Mouse (Mus musculus) forebrain, embryonic 12.5 days (tissue): Measurements from ENCODE around the gene Zbtb20. TPM values are rescaled to one million over a fixed set of nuclear protein-coding genes. Genes with fewer than 3 reads are reported as not detected.
A peak's percentile ranks its signal among the peaks of the same experiment; 100 is the strongest.

ENCODE experiments used
- ATAC-seq: fragments of 200-750 bp; cut with Nextera tagmentation; 2 replicates; pipeline ENCODE4 v1.8.0; 2017; ENCODE audit warnings: moderate TSS enrichment; ENCODE audit not compliant: low FRiP score
- H3K27ac ChIP-seq: fragments of 300-500 bp; sonication (generic); 2 replicates; pipeline ENCODE4 v1.5.1; 2016; ENCODE audit warnings: mild to moderate bottlenecking
- H3K27me3 ChIP-seq: fragments of 300-500 bp; sonication (generic); 2 replicates; pipeline ENCODE4 v1.6.1; 2016; ENCODE audit warnings: mild to moderate bottlenecking
- H3K36me3 ChIP-seq: fragments of 300-500 bp; sonication (generic); replicated peaks from 2 replicates; pipeline ENCODE4 v1.6.1; 2016; ENCODE audit warnings: mild to moderate bottlenecking
- H3K4me1 ChIP-seq: fragments of 300-500 bp; sonication (generic); 2 replicates; pipeline ENCODE4 v1.6.1; 2016
- H3K4me2 ChIP-seq: fragments of 300-500 bp; sonication (generic); 2 replicates; pipeline ENCODE4 v1.6.1; 2016; ENCODE audit warnings: mild to moderate bottlenecking, moderate library complexity
- H3K4me3 ChIP-seq: fragments of 300-500 bp; sonication (generic); replicated peaks from 2 replicates; pipeline ENCODE4 v1.5.1; 2016; ENCODE audit warnings: mild to moderate bottlenecking
- H3K9ac ChIP-seq: fragments of 300-500 bp; sonication (generic); 2 replicates; pipeline ENCODE4 v1.6.1; 2016; ENCODE audit warnings: mild to moderate bottlenecking
- H3K9me3 ChIP-seq: fragments of 300-500 bp; sonication (generic); 2 replicates; pipeline ENCODE4 v1.6.1; 2016
- WGBS: fragments of 180-500 bp; shearing (Covaris S2); methylation state at CpG from one replicate; pipeline ENCODE4 v1.1.7; 2016; 5-methylcytosine and 5-hydroxymethylcytosine counted together
- polyA plus RNA-seq: library from polyadenylated mRNA; unstranded; fragments of >200 nt; fragmentation: Nextera tagmentation; extraction: Ambion mirVana; gene quantifications from 2 replicates; pipeline ENCODE4 v1.2.1, GENCODE M21; 2016

The Zbtb20 gene
- polyA plus RNA-seq, 1 experiment from 2014 or later = 73.6 TPM

DNA sequence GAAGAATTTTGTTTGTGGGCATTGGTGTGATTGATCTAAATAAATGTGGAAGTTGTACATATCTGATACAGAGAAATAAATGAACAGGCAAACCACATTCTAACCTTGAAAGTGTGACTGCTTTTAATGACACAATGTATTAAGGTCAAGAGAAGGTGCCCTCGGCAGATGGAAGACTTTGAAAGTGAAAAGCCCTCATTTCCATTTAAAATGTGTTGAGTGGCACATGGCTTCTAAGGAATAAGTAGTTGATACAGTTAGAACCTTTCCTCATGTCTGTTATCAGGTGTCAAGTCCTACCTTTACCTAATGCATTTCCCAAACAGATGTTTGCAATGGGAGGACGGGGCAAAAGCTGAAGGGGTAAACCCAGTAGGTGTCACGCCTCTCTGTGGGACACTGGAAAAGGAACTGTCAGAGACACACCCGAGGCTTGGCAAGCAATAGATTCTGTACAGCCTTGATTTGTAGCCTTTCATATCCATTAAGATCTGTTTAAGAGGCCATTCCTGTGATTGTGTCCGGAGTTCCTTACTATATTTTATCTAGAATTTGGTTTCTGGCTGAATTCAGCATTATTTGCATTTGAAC lies 510.0 kb downstream of the Zbtb20 start:
- H3K9me3 ChIP-seq = no peaks in the 10 kb centered on the region
- no peaks in the 10 kb centered on the region for H3K36me3 ChIP-seq
- H3K4me1 ChIP-seq = peaks cover 4% of the 10 kb centered on the region; the same call in 1 of the 2 replicates
- H3K4me2 ChIP-seq = no peak overlapping the region
- ATAC-seq = no peak
- WGBS = 70% methylated on average over 5 of the region's 5 CpGs
- H3K27ac ChIP-seq = no peak overlapping the region
- no peak overlapping the region for H3K4me3 ChIP-seq
- H3K27me3 ChIP-seq = no peaks in the 10 kb centered on the region
- no peak overlapping the region for H3K9ac ChIP-seq

DNA sequence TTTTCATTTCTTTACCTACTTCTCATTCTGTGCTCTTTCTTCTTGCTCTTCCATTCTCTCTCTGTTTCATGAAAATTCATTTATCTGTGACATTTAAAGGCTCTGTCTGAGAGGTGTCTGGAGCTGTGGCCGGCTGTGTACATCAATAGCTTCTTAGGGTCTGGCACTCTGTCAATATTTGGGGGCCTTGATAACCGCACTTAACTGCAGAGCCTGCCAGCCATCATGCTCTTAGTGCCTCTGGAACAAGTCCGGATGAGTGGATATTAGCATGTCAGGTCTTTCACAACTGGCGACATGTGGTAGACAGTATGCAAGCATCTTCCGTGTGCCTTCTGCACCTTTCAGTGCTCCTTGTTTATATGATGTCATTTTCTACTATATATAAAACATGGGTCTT lies 510.7 kb downstream of the Zbtb20 start:
- Histone ChIP-seq H3K9me3 (no peaks in the 10 kb centered on the region), H3K36me3 (no peaks in the 10 kb centered on the region), H3K27ac (no peak overlapping the region), H3K4me2 (no peak overlapping the region), H3K27me3 (no peaks in the 10 kb centered on the region), H3K4me1 (peaks cover 4% of the 10 kb centered on the region; the same call in 1 of the 2 replicates), H3K9ac (no peak overlapping the region), H3K4me3 (no peak overlapping the region)
- ATAC-seq = peak; percentile 46; the same call in 1 of the 2 replicates
- WGBS = 85% methylated on average over 5 of the region's 5 CpGs

GRCm38 (mm10) chr16:43388389-43388788 lies 512.7 kb downstream of the Zbtb20 start:
- no peaks in the 10 kb centered on the region for H3K9me3 ChIP-seq
- no peak overlapping the region for H3K4me3 ChIP-seq
- H3K36me3 ChIP-seq = no peaks in the 10 kb centered on the region
- no peak overlapping the region for H3K9ac ChIP-seq
- WGBS = 94% methylated on average over 5 of the region's 5 CpGs
- H3K4me1 ChIP-seq = peaks cover 4% of the 10 kb centered on the region; the same call in 1 of the 2 replicates
- no peak overlapping the region for H3K27ac ChIP-seq
- H3K4me2 ChIP-seq = no peak overlapping the region
- ATAC-seq = no peak
- H3K27me3 ChIP-seq = no peaks in the 10 kb centered on the region

DNA sequence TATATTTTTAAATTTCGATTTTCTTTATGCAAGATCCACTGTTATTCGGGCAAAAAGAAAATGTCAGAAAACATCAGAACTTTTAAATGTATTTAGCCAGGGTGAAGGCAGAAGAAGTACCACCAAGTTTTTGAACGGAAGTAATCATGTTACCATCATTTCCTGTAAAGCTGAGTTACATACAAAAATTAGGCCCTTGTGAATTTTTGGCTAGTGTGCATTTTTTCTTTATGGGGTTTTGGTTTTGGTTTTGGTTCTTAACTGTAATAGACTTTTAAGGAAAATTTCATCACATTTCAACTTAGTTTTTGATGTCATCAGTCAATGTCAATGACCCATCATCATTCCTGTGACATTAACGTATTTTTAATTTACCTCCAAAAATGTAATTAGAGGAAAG lies 514.7 kb downstream of the Zbtb20 start:
- Histone ChIP-seq H3K9me3 (no peaks in the 10 kb centered on the region), H3K9ac (no peak overlapping the region), H3K36me3 (no peaks in the 10 kb centered on the region), H3K4me2 (no peak overlapping the region), H3K4me1 (peaks cover 4% of the 10 kb centered on the region; the same call in 1 of the 2 replicates), H3K27me3 (no peaks in the 10 kb centered on the region), H3K27ac (no peak overlapping the region), H3K4me3 (no peak overlapping the region)
- 91% methylated on average over 4 of the region's 4 CpGs for WGBS
- no peak for ATAC-seq

GRCm38 (mm10) chr16:43393382-43393781 lies 517.7 kb downstream of the Zbtb20 start:
- Histone ChIP-seq H3K9me3 (no peaks in the 10 kb centered on the region), H3K27ac (no peak overlapping the region), H3K36me3 (no peaks in the 10 kb centered on the region), H3K4me1 (no peaks in the 10 kb centered on the region), H3K27me3 (no peaks in the 10 kb centered on the region), H3K4me3 (no peak overlapping the region), H3K4me2 (no peak overlapping the region), H3K9ac (no peak overlapping the region)
- ATAC-seq = no peak
- WGBS = 85% methylated on average over 4 of the region's 4 CpGs

DNA sequence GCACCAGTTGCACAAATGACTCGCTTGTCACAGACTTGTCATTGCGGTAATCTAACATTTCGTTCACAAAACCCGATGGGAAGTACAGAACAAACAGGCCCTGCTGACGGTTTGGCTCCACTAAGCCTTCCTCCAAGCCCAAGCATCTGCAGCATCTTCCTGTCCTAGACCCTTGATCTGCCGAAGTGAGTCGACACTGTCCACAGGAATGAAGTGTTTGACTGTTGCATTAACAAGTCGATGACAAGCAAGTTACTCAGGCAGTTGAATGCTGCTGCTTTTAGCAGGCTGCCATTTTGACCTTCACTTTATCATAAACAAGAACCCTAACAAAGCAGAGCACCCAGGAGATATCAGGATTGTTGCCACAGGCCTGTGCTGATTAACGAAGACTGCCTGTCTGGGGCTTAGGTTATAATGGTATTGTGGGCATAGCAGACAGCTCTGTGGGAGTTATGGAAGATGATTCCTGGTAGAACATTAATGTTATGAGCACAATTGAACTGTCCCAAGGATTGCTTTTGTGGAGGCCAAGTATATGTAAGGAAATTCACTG lies 518.4 kb downstream of the Zbtb20 start:
- Histone ChIP-seq H3K27me3 (no peaks in the 10 kb centered on the region), H3K4me2 (no peak overlapping the region), H3K9ac (no peak overlapping the region), H3K27ac (no peak overlapping the region), H3K4me1 (no peaks in the 10 kb centered on the region), H3K36me3 (no peaks in the 10 kb centered on the region), H3K4me3 (no peak overlapping the region), H3K9me3 (no peaks in the 10 kb centered on the region)
- 81% methylated on average over 9 of the region's 9 CpGs for WGBS
- ATAC-seq = no peak

- 83% methylated on average over 2 of the region's 2 CpGs for WGBS
- H3K9ac ChIP-seq = no peak overlapping the region
- no peaks in the 10 kb centered on the region for H3K27me3 ChIP-seq
- ATAC-seq = no peak
- no peaks in the 10 kb centered on the region for H3K36me3 ChIP-seq
- no peak overlapping the region for H3K27ac ChIP-seq
- H3K9me3 ChIP-seq = no peaks in the 10 kb centered on the region
- H3K4me2 ChIP-seq = no peak overlapping the region
- H3K4me3 ChIP-seq = no peak overlapping the region
- H3K4me1 ChIP-seq = no peaks in the 10 kb centered on the region
Observed at GRCm38 (mm10) chr16:43394760-43395159, 519.1 kb downstream of the Zbtb20 start.

- no peak overlapping the region for H3K9ac ChIP-seq
- no peaks in the 10 kb centered on the region for H3K27me3 ChIP-seq
- no peaks in the 10 kb centered on the region for H3K9me3 ChIP-seq
- 88% methylated on average over 11 of the region's 11 CpGs for WGBS
- no peaks in the 10 kb centered on the region for H3K36me3 ChIP-seq
- H3K27ac ChIP-seq = no peak overlapping the region
- no peaks in the 10 kb centered on the region for H3K4me1 ChIP-seq
- H3K4me2 ChIP-seq = no peak overlapping the region
- H3K4me3 ChIP-seq = no peak overlapping the region
- ATAC-seq = no peak
Observed at GRCm38 (mm10) chr16:43396849-43397628, 521.4 kb downstream of the Zbtb20 start.

GRCm38 (mm10) chr16:43397629-43398323 lies 522.1 kb downstream of the Zbtb20 start:
- Histone ChIP-seq H3K9ac (no peak overlapping the region), H3K9me3 (no peaks in the 10 kb centered on the region), H3K4me2 (no peak overlapping the region), H3K27me3 (no peaks in the 10 kb centered on the region), H3K27ac (no peak overlapping the region), H3K4me1 (no peaks in the 10 kb centered on the region), H3K36me3 (no peaks in the 10 kb centered on the region), H3K4me3 (no peak overlapping the region)
- ATAC-seq = no peak
- WGBS = 86% methylated on average over 3 of the region's 3 CpGs

DNA sequence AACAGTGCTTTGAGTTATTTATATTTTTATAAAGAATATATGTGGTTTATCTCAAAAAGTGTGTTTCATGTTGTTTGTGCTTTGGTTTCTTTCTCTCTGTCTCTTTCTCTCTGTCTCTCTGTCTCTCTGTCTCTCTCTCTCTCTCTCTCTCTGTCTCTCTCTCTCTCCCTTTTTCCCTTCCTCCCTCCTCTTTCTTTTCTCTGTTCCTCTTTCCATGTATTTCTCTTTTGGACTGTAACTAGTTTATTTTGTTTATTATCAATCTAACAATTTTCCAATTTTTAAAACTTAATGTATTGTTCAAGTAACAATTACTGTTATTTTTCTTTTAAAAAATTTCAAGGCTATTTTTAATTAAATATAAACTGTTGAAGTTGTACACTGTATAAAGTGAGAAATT lies 523.7 kb downstream of the Zbtb20 start:
- Histone ChIP-seq H3K9ac (no peak overlapping the region), H3K4me1 (no peaks in the 10 kb centered on the region), H3K36me3 (no peaks in the 10 kb centered on the region), H3K4me3 (no peak overlapping the region), H3K27me3 (no peaks in the 10 kb centered on the region), H3K4me2 (no peak overlapping the region), H3K9me3 (no peaks in the 10 kb centered on the region), H3K27ac (no peak overlapping the region)
- ATAC-seq = no peak

DNA sequence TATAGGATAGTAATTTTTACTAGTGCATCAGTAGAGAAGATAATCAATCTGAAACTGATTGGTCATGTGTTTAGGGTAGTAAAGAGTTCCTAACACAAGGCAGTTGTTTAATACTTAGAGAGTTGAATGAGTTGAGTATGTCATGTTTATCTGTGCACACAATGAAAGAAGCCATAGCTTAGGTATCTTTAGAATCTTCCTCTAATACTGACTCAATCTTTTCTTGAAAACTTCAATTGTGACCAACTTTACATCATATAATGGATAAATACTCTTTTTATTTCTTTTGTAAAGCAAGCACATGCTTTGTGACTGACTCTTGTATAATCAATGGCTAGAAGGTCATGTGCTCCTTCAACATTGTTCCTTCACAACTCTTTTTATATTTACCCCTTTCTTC lies 524.4 kb downstream of the Zbtb20 start:
- Histone ChIP-seq H3K36me3 (no peaks in the 10 kb centered on the region), H3K9me3 (no peaks in the 10 kb centered on the region), H3K27ac (no peak overlapping the region), H3K4me1 (no peaks in the 10 kb centered on the region), H3K4me3 (no peak overlapping the region), H3K4me2 (no peak overlapping the region), H3K9ac (no peak overlapping the region), H3K27me3 (no peaks in the 10 kb centered on the region)
- ATAC-seq = no peak

DNA sequence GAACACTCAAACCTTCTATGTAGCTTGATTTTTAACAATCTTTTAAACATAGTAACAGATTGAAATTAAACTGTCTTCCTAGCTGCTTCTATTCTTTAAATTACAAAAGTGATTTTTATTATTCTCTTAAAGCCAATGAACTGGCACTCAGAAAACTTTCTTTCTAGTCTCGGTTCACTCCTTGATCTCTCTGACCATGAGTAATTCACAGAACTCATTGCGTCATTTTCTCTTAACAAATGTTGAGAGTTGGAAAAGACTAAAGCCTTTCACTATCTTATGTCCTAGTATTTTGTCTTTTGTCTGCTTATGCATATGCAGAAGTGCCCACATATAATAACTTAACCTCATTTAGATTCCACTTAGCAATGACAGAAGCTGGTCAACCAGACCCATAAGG lies 525.3 kb downstream of the Zbtb20 start:
- no peak for ATAC-seq
- no peaks in the 10 kb centered on the region for H3K27me3 ChIP-seq
- no peaks in the 10 kb centered on the region for H3K4me1 ChIP-seq
- H3K36me3 ChIP-seq = no peaks in the 10 kb centered on the region
- H3K27ac ChIP-seq = no peak overlapping the region
- no peak overlapping the region for H3K4me3 ChIP-seq
- H3K4me2 ChIP-seq = no peak overlapping the region
- WGBS = 83% methylated on average over 2 of the region's 2 CpGs
- no peak overlapping the region for H3K9ac ChIP-seq
- no peaks in the 10 kb centered on the region for H3K9me3 ChIP-seq
